Comparison of ENCODE assay signal across 27 mouse cellular contexts in genomic region chr16:50032798-50033197, GRCm38 (mm10).
"Had no signal": no experiment of that assay in that cellular context is flagged by ENCODE, and none has a peak within 500 bp of the region (broad histone marks: within the 10 kb centered on the region; RNA-seq: fewer than 3 reads in every experiment).

No protein-coding gene starts in this region.

- ATAC-seq: hindbrain, postnatal 0 days; intestine, embryonic 16.5 days; liver, postnatal 0 days had no signal

- DNase-seq: gastrocnemius, postnatal 14 days; gastrocnemius, postnatal 36 days; heart, adult 11 months; heart, postnatal 14 days; heart, postnatal 36 days; kidney, adult 11 months; kidney, adult 2 months; kidney, adult 9 months; kidney, postnatal 14 days; kidney, postnatal 36 days; layer of hippocampus, postnatal 36 days; liver; liver, embryonic 13.5 days; liver, postnatal 0 days had no signal

- H3K4me1 ChIP-seq: kidney, embryonic 15.5 days; liver, embryonic 15.5 days had no signal

- H3K27ac ChIP-seq: heart, embryonic 13.5 days; heart, embryonic 15.5 days; hindbrain, embryonic 13.5 days; hindbrain, embryonic 15.5 days; hindbrain, postnatal 0 days; kidney, embryonic 15.5 days; kidney, postnatal 0 days; limb, embryonic 10.5 days; limb, embryonic 12.5 days; liver, embryonic 13.5 days; liver, embryonic 15.5 days had no signal

- H3K27me3 ChIP-seq: heart, embryonic 13.5 days; heart, embryonic 15.5 days; hindbrain, embryonic 13.5 days; hindbrain, embryonic 15.5 days; kidney, embryonic 15.5 days; limb, embryonic 12.5 days; liver, embryonic 13.5 days; liver, embryonic 15.5 days had no signal

- H3K36me3 ChIP-seq: heart, embryonic 13.5 days; heart, embryonic 15.5 days; hindbrain, embryonic 13.5 days; hindbrain, embryonic 15.5 days; kidney, embryonic 15.5 days; limb, embryonic 10.5 days; limb, embryonic 12.5 days; liver, embryonic 13.5 days; liver, embryonic 15.5 days had no signal

- H3K4me2 ChIP-seq: heart, embryonic 11.5 days; heart, embryonic 13.5 days; heart, embryonic 15.5 days; hindbrain, embryonic 13.5 days; hindbrain, embryonic 15.5 days; kidney, embryonic 15.5 days; limb, embryonic 12.5 days; liver, embryonic 11.5 days; liver, embryonic 13.5 days; liver, embryonic 15.5 days had no signal

- H3K9me3 ChIP-seq: heart, embryonic 13.5 days; heart, embryonic 15.5 days; hindbrain, embryonic 13.5 days; hindbrain, embryonic 15.5 days; kidney, embryonic 15.5 days; limb, embryonic 10.5 days; limb, embryonic 12.5 days; liver, embryonic 13.5 days; liver, embryonic 15.5 days had no signal

- H3K9ac ChIP-seq: heart, embryonic 13.5 days; heart, embryonic 15.5 days; hindbrain, embryonic 13.5 days; hindbrain, embryonic 15.5 days; kidney, embryonic 15.5 days; limb, embryonic 12.5 days; liver, embryonic 13.5 days; liver, embryonic 15.5 days; liver, postnatal 0 days had no signal

- H3K4me3 ChIP-seq: heart, embryonic 13.5 days; heart, embryonic 15.5 days; hindbrain, embryonic 13.5 days; hindbrain, embryonic 15.5 days; kidney, embryonic 15.5 days; limb, embryonic 10.5 days; limb, embryonic 12.5 days; liver, embryonic 13.5 days; liver, embryonic 15.5 days had no signal
